4 mouse cellular contexts compared by ENCODE assay signal in genomic region chr11:98988260-98988659, GRCm38 (mm10). TPM values are rescaled to one million over a fixed set of nuclear protein-coding genes. Genes with fewer than 3 reads are reported as not detected.
"Had no signal": no experiment of that assay in that cellular context is flagged by ENCODE, and none has a peak within 500 bp of the region (broad histone marks: within the 10 kb centered on the region; RNA-seq: fewer than 3 reads in every experiment).

No protein-coding gene starts in this region.

RNA-seq across cellular contexts. Expression of gene Gjd3, which starts 5.4 kb away (rescaled TPM):
- total RNA-seq: hematopoietic stem cell, adult 5-6 weeks had no signal
- polyA plus RNA-seq: inflammation-experienced regulatory T-cells, adult 6 months; intestine, embryonic 16.5 days; kidney, embryonic 14.5 days had no signal
